Mouse (Mus musculus) midbrain, embryonic 14.5 days (tissue): ENCODE measurements around the gene Mfsd4b2. TPM values are rescaled to one million over a fixed set of nuclear protein-coding genes. Genes with fewer than 3 reads are reported as not detected.
A peak's percentile ranks its signal among the peaks of the same experiment; 100 is the strongest.
"Not testable (repeated sequence)": the region's sequence is repeated elsewhere in the genome, so short reads cannot be mapped to it uniquely, and the experiment has no call there.

Experiments
- ATAC-seq: fragments of 200-750 bp; cut with Nextera tagmentation; 2 replicates; pipeline ENCODE4 v1.8.0; 2017; ENCODE audit warnings: moderate number of reproducible peaks, moderate library complexity; ENCODE audit not compliant: low FRiP score, low TSS enrichment
- DNase-seq: peaks from one replicate; pipeline ENCODE4 v3.0.0-alpha.2; 2015
- H3K27ac ChIP-seq: fragments of 300-500 bp; sonication (generic); replicated peaks from 2 replicates; pipeline ENCODE4 v1.5.1; 2014; ENCODE audit warnings: mild to moderate bottlenecking, low read depth, low read length, moderate library complexity
- H3K27me3 ChIP-seq: fragments of 300-500 bp; sonication (generic); 2 replicates; pipeline ENCODE4 v1.6.1; 2014; ENCODE audit warnings: low read length, control low read depth, mixed read lengths; ENCODE audit not compliant: control insufficient read depth, insufficient read depth
- H3K36me3 ChIP-seq: fragments of 300-500 bp; sonication (generic); 2 replicates; pipeline ENCODE4 v1.6.1; 2014; ENCODE audit warnings: low read length, control low read depth; ENCODE audit not compliant: control insufficient read depth, insufficient read depth
- H3K4me1 ChIP-seq: fragments of 300-500 bp; sonication (generic); 2 replicates; pipeline ENCODE4 v1.6.1; 2014; ENCODE audit warnings: mild to moderate bottlenecking, antibody characterized with exemption, low read length, control low read depth; ENCODE audit not compliant: control insufficient read depth, insufficient read depth
- H3K4me2 ChIP-seq: fragments of 300-500 bp; sonication (generic); 2 replicates; pipeline ENCODE4 v1.6.1; 2014; ENCODE audit warnings: mild to moderate bottlenecking, low read length, moderate library complexity
- H3K4me3 ChIP-seq: fragments of 300-500 bp; sonication (generic); replicated peaks from 2 replicates; pipeline ENCODE4 v1.5.1; 2014; ENCODE audit warnings: low read depth, low read length
- H3K9ac ChIP-seq: fragments of 300-500 bp; sonication (generic); replicated peaks from 2 replicates; pipeline ENCODE4 v1.6.1; 2014; ENCODE audit warnings: mild to moderate bottlenecking, low read length, moderate library complexity
- H3K9me3 ChIP-seq: fragments of 300-500 bp; sonication (generic); 2 replicates; pipeline ENCODE4 v1.6.1; 2016; ENCODE audit warnings: low read length, control low read depth, mixed read lengths; ENCODE audit not compliant: control insufficient read depth
- WGBS: fragments of 180-500 bp; shearing (Covaris S2); extraction: QIAGEN DNeasy Blood & Tissue Kit; methylation state at CpG from one replicate; pipeline ENCODE4 v1.1.7; 2014; 5-methylcytosine and 5-hydroxymethylcytosine counted together
- polyA plus RNA-seq: library from polyadenylated mRNA; unstranded; fragments of >200 nt; fragmentation: Nextera tagmentation; extraction: Ambion mirVana; gene quantifications from 2 replicates; pipeline ENCODE4 v1.2.1, GENCODE M21; 2014

Mfsd4b2 gene
- polyA plus RNA-seq, 1 experiment from 2014 or later = not detected

GRCm38 (mm10) chr10:39956340-39956878 is 29.7 kb upstream of the Mfsd4b2 start:
- H3K4me1 ChIP-seq = 0 out of 2 replicates have a peak, but pooled peaks cover 4% of the 10 kb centered on the region
- H3K4me3 ChIP-seq = no peak overlapping the region
- no peaks in the 10 kb centered on the region for H3K9me3 ChIP-seq
- WGBS = 78% methylated on average over 2 of the region's 2 CpGs
- no peak overlapping the region for H3K9ac ChIP-seq
- ATAC-seq (no peak), DNase-seq (peak; percentile 14)
- no peak overlapping the region for H3K27ac ChIP-seq
- H3K27me3 ChIP-seq = no peaks in the 10 kb centered on the region; the same call in none of the 2 replicates
- H3K4me2 ChIP-seq = no peak overlapping the region
- H3K36me3 ChIP-seq = no peaks in the 10 kb centered on the region

- no peak for ATAC-seq
- H3K4me3 ChIP-seq = no peak overlapping the region
- DNase-seq = no peak
- H3K36me3 ChIP-seq = no peaks in the 10 kb centered on the region
- H3K4me2 ChIP-seq = no peak overlapping the region
- no peaks in the 10 kb centered on the region for H3K9me3 ChIP-seq
- H3K27ac ChIP-seq = no peak overlapping the region
- H3K27me3 ChIP-seq = no peaks in the 10 kb centered on the region; the same call in none of the 2 replicates
- H3K9ac ChIP-seq = no peak overlapping the region
- 0 out of 2 replicates have a peak, but pooled peaks cover 4% of the 10 kb centered on the region for H3K4me1 ChIP-seq
- WGBS = 84% methylated on average over 2 of the region's 2 CpGs
Observed at GRCm38 (mm10) chr10:39955163-39955562, 28.4 kb upstream of the Mfsd4b2 start.

- no peaks in the 10 kb centered on the region for H3K9me3 ChIP-seq
- H3K4me1 ChIP-seq = no peaks in the 10 kb centered on the region
- no peaks in the 10 kb centered on the region; the same call in 1 of the 2 replicates for H3K27me3 ChIP-seq
- H3K27ac ChIP-seq = no peak overlapping the region
- ATAC-seq (no peak), DNase-seq (no peak)
- H3K4me3 ChIP-seq = no peak overlapping the region
- no peak overlapping the region for H3K4me2 ChIP-seq
- no peaks in the 10 kb centered on the region for H3K36me3 ChIP-seq
- no peak overlapping the region for H3K9ac ChIP-seq
- WGBS = 30% methylated on average over 2 of the region's 2 CpGs
Observed at GRCm38 (mm10) chr10:39949377-39949954, 22.7 kb upstream of the Mfsd4b2 start.

GRCm38 (mm10) chr10:39947195-39947594 is 20.5 kb upstream of the Mfsd4b2 start:
- not testable (repeated sequence) for H3K4me1 ChIP-seq, H3K9me3 ChIP-seq, H3K4me2 ChIP-seq, H3K9ac ChIP-seq, H3K27me3 ChIP-seq, H3K27ac ChIP-seq, H3K36me3 ChIP-seq, DNase-seq, H3K4me3 ChIP-seq, ATAC-seq
- 81% methylated on average over 3 of the region's 3 CpGs for WGBS

- Histone ChIP-seq H3K27ac (no peak overlapping the region), H3K9me3 (no peaks in the 10 kb centered on the region), H3K27me3 (no peaks in the 10 kb centered on the region), H3K9ac (no peak overlapping the region), H3K36me3 (no peaks in the 10 kb centered on the region), H3K4me1 (no peaks in the 10 kb centered on the region), H3K4me3 (no peak overlapping the region), H3K4me2 (no peak overlapping the region)
- WGBS = 86% methylated on average over 7 of the region's 7 CpGs
- ATAC-seq (no peak), DNase-seq (no peak)
Observed at GRCm38 (mm10) chr10:39936553-39936952, 9.8 kb upstream of the Mfsd4b2 start.

- H3K4me3 ChIP-seq, H3K9ac ChIP-seq, ATAC-seq, H3K4me1 ChIP-seq, H3K4me2 ChIP-seq, H3K9me3 ChIP-seq, H3K36me3 ChIP-seq, H3K27ac ChIP-seq, DNase-seq: not testable (repeated sequence)
- WGBS = 81% methylated on average over 8 of the region's 8 CpGs
- H3K27me3 ChIP-seq = peaks cover 18% of the 10 kb centered on the region
Observed at GRCm38 (mm10) chr10:39924556-39924955, 2.2 kb downstream of the Mfsd4b2 start.

GRCm38 (mm10) chr10:39912616-39913015 is 14.1 kb downstream of the Mfsd4b2 start:
- Histone ChIP-seq H3K4me2 (no peak overlapping the region), H3K27ac (no peak overlapping the region), H3K9ac (no peak overlapping the region), H3K27me3 (no peaks in the 10 kb centered on the region), H3K4me3 (no peak overlapping the region), H3K36me3 (no peaks in the 10 kb centered on the region), H3K9me3 (no peaks in the 10 kb centered on the region), H3K4me1 (no peaks in the 10 kb centered on the region)
- ATAC-seq (no peak), DNase-seq (no peak)

GRCm38 (mm10) chr10:39908768-39909441 is 17.8 kb downstream of the Mfsd4b2 start:
- no peak for ATAC-seq

More at GRCm38 (mm10) chr10:39908768-39909441, 17.8 kb downstream of the Mfsd4b2 start:
- WGBS = 83% methylated on average over 13 of the region's 13 CpGs
- Histone ChIP-seq H3K36me3 (no peaks in the 10 kb centered on the region), H3K4me3 (no peak overlapping the region), H3K9ac (no peak overlapping the region), H3K27me3 (no peaks in the 10 kb centered on the region), H3K9me3 (no peaks in the 10 kb centered on the region), H3K4me1 (no peaks in the 10 kb centered on the region), H3K27ac (no peak overlapping the region), H3K4me2 (no peak overlapping the region)
- DNase-seq = no peak
